Mouse (Mus musculus) forelimb bud, embryonic 11.5 days (tissue): ENCODE measurements around the gene Rnf213.

ENCODE experiments used
- DNase-seq: peaks from one replicate; pipeline ENCODE4 v3.0.0-alpha.2; 2012; ENCODE audit warnings: low read depth, low spot score

Rnf213 gene

GRCm38 (mm10) chr11:119514967-119515636 lies 122.2 kb downstream of the Rnf213 start:
- peak; percentile 54 for DNase-seq

GRCm38 (mm10) chr11:119515823-119516676 lies 123.2 kb downstream of the Rnf213 start:
- no peak for DNase-seq

GRCm38 (mm10) chr11:119516677-119517361 lies 123.9 kb downstream of the Rnf213 start:
- no peak for DNase-seq

GRCm38 (mm10) chr11:119519387-119519786 lies 126.5 kb downstream of the Rnf213 start:
- no peak for DNase-seq

GRCm38 (mm10) chr11:119520005-119520712 lies 127.3 kb downstream of the Rnf213 start:
- DNase-seq = no peak

GRCm38 (mm10) chr11:119520713-119521063 lies 127.8 kb downstream of the Rnf213 start:
- DNase-seq = no peak

GRCm38 (mm10) chr11:119521920-119522710 lies 129.2 kb downstream of the Rnf213 start:
- DNase-seq = no peak

- no peak for DNase-seq
Measured at GRCm38 (mm10) chr11:119522779-119523178, 129.9 kb downstream of the Rnf213 start.

- DNase-seq = no peak
Measured at GRCm38 (mm10) chr11:119523392-119523791, 130.5 kb downstream of the Rnf213 start.

- DNase-seq = peak; percentile 91
Measured at GRCm38 (mm10) chr11:119524545-119524949, 131.6 kb downstream of the Rnf213 start.

GRCm38 (mm10) chr11:119526068-119526966 lies 133.4 kb downstream of the Rnf213 start:
- no peak for DNase-seq

GRCm38 (mm10) chr11:119528930-119529329 lies 136.0 kb downstream of the Rnf213 start:
- DNase-seq = no peak

- DNase-seq = no peak
Measured at GRCm38 (mm10) chr11:119532460-119532859, 139.6 kb downstream of the Rnf213 start.

- DNase-seq = no peak
Measured at GRCm38 (mm10) chr11:119533745-119534144, 140.8 kb downstream of the Rnf213 start.
